Mouse (Mus musculus): Measurements from ENCODE around the gene Tub.

- TF ChIP-seq POLR2A (IDR thresholded peaks at IDR 0.05; ENCODE audit: low read depth, low read length) (no peak), CTCF (IDR thresholded peaks at IDR 0.05; ENCODE audit: borderline replicate concordance, insufficient read depth, low read length) (no peak)
Observed at GRCm38 (mm10) chr7:108952801-108953200, 2.7 kb downstream of the Tub start.

Data from embryonic fibroblast, embryonic 13.5 days (primary cell).